Mouse (Mus musculus): ENCODE measurements around the gene Coasy.

Coasy gene

GRCm38 (mm10) chr11:101131701-101132100 lies 49.3 kb downstream of the Coasy start:
- DNase-seq (ENCODE audit: inconsistent ontology term), result no peak

- no peak for DNase-seq (ENCODE audit: inconsistent ontology term)
Measured at GRCm38 (mm10) chr11:101133037-101133436, 50.7 kb downstream of the Coasy start.

GRCm38 (mm10) chr11:101134217-101134865 lies 52.0 kb downstream of the Coasy start:
- DNase-seq (ENCODE audit: inconsistent ontology term), result no peak
